25 mouse cellular contexts compared by ENCODE assay signal in genomic region chr10:118699292-118699691, GRCm38 (mm10).
"Had no signal": no experiment of that assay in that cellular context is flagged by ENCODE, and none has a peak within 500 bp of the region (broad histone marks: within the 10 kb centered on the region; RNA-seq: fewer than 3 reads in every experiment).

No protein-coding gene starts in this region.

- H3K9ac ChIP-seq: kidney, embryonic 15.5 days; limb, embryonic 12.5 days; limb, embryonic 15.5 days; liver, embryonic 14.5 days; liver, postnatal 0 days; lung, embryonic 14.5 days; midbrain, embryonic 12.5 days; midbrain, embryonic 15.5 days; neural tube, embryonic 13.5 days had no signal

- H3K36me3 ChIP-seq: kidney, embryonic 15.5 days; limb, embryonic 12.5 days; limb, embryonic 15.5 days; midbrain, embryonic 12.5 days; midbrain, embryonic 15.5 days; neural tube, embryonic 13.5 days had no signal

- H3K4me2 ChIP-seq: kidney, embryonic 15.5 days; limb, embryonic 12.5 days; limb, embryonic 15.5 days; liver, embryonic 11.5 days; lung, embryonic 14.5 days; midbrain, embryonic 12.5 days; midbrain, embryonic 15.5 days; neural tube, embryonic 13.5 days had no signal

- ATAC-seq: lung, postnatal 0 days; midbrain, embryonic 15.5 days had no signal

- H3K27ac ChIP-seq: kidney, embryonic 15.5 days; layer of hippocampus, adult 2 months; limb, embryonic 12.5 days; limb, embryonic 15.5 days; liver, embryonic 14.5 days; macrophage; midbrain, embryonic 12.5 days; midbrain, embryonic 15.5 days; neural tube, embryonic 13.5 days; stomach, postnatal 0 days had no signal

- DNase-seq: kidney, adult 11 months; kidney, adult 8-10 months; kidney, postnatal 10 days; kidney, postnatal 36 days; layer of hippocampus, adult 9-11 months; layer of hippocampus, postnatal 36 days; left cerebral cortex, postnatal 4 days; liver, postnatal 0 days; lung, embryonic 14.5 days; retina, postnatal 1 day; right cerebral cortex, postnatal 14 days; right cerebral cortex, postnatal 4 days; thymus, postnatal 25 days had no signal

- H3K4me1 ChIP-seq: kidney, embryonic 15.5 days; limb, embryonic 12.5 days; limb, embryonic 15.5 days; midbrain, embryonic 12.5 days; midbrain, embryonic 15.5 days; neural tube, embryonic 13.5 days had no signal

- H3K4me3 ChIP-seq: kidney, embryonic 15.5 days; layer of hippocampus, adult 2 months; limb, embryonic 12.5 days; limb, embryonic 15.5 days; midbrain, embryonic 12.5 days; midbrain, embryonic 15.5 days; neural tube, embryonic 13.5 days had no signal

- H3K9me3 ChIP-seq: kidney, embryonic 15.5 days; limb, embryonic 12.5 days; limb, embryonic 15.5 days; midbrain, embryonic 12.5 days; midbrain, embryonic 15.5 days; neural tube, embryonic 13.5 days had no signal

- H3K27me3 ChIP-seq: kidney, embryonic 15.5 days; limb, embryonic 12.5 days; limb, embryonic 15.5 days; midbrain, embryonic 12.5 days; midbrain, embryonic 15.5 days; neural tube, embryonic 13.5 days had no signal
